Mouse (Mus musculus) ZHBTc4 (cell line): ENCODE results near the gene Olfr1141.

Source experiments
- DNase-seq: peaks from one replicate; pipeline ENCODE4 v3.0.0-alpha.2; 2011; ENCODE audit warnings: low read depth, low spot score

The Olfr1141 gene

GRCm38 (mm10) chr2:87753891-87754290 lies at the start of gene Olfr1141:
Gene Olfr1141 (minus strand): TSS chr2:87753991.
- no peak for DNase-seq

- no peak for DNase-seq
These were observed 46.5 kb upstream of the Olfr1141 start, which contains the start of gene Olfr1143 for GRCm38 (mm10) chr2:87800292-87800691. Gene Olfr1143 (plus strand): TSS chr2:87800592.

DNA sequence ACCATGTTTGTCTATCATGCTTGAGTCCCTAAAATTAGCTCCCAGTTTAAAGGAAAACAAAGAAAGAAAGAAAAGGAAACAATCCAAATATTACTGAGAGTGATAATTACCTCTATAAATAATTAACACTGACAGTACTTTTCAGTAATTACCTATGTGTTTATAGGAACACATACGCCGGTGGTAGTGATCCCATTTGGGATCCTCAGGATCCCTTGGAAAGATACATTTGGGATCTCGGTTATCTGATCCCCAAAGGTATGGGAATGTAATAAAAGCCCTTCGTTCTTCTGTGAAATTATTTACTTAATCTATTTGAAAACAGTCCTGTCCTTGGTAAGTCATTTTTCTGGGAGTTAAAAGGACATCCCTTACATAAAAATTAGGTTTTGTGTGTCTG lies 25.4 kb upstream of the Olfr1141 start, which contains the start of gene Olfr152:
Gene Olfr152, plus strand, starts transcription at position 301 of the 400 bp plus-strand sequence.
- no peak for DNase-seq

- DNase-seq: no peak
These were observed 22.4 kb upstream of the Olfr1141 start for GRCm38 (mm10) chr2:87776143-87776542.

DNA sequence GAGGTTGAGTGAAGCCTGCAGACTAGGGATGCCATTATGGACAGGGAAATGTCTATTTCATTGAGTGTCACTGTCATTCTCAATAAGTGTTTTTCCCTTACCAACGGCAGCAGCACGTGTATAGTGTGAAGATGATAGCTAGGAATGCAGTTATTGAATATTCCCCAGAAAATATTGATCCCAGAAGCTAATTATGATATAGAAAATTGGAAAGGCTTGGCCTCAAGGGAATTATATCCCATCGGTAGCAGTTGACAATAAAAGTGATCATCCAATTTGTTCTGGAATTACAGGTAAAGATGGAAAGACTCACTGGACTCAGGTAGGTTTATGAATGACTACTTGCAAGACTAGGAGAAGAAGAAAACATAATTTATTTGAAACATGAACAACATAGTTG lies 10.3 kb downstream of the Olfr1141 start, which contains the start of gene Olfr1140:
Gene Olfr1140, plus strand, starts transcription at position 301 of the 400 bp plus-strand sequence.
- no peak for DNase-seq

DNA sequence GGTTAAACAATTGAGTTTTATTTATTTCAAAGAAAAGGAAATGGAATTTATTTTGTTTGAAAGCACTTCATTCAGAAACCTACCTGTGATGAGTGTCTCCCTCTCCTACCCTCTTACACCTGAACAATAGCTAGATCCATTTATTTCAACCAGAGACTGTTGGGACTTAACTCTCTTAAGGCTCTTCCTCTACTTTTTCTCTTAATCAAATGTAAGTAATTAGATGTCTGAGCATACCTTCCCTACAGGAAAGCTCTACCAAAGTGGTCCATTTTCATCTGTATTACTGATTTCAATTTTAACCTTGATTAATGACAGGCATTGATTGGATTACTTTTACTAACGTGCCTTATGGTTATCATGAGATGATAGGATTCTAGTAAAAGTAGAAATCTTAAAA lies 13.9 kb downstream of the Olfr1141 start, which contains the start of gene Olfr1138:
Gene Olfr1138, minus strand, starts transcription at position 101 of the 400 bp plus-strand sequence.
- no peak for DNase-seq

DNA sequence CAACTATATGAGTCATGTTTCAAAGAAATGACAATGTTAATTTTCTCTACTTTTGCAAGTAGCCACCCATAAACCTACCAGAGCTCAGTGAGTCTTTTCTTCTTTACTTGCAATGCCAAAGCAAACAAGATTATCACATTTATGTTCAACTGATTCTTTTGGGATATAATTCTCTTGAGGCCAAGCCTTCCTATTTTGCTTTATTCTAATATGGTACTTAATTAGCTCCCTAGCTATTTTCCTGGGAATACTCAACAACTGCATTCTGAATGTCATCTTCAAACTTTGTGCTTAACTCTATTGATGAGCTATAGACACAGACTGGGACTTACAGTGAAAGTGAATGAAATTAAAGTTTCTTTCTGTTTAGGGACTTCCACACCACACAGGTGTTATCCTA lies 40.7 kb downstream of the Olfr1141 start, which contains the start of gene Olfr1137:
Gene Olfr1137, minus strand, starts transcription at position 101 of the 400 bp plus-strand sequence.
- DNase-seq: no peak
